Mouse (Mus musculus): Measurements from ENCODE around the gene Vmn2r117.
"Not testable (repeated sequence)": the region's sequence is repeated elsewhere in the genome, so short reads cannot be mapped to it uniquely, and the experiment has no call there.

The Vmn2r117 gene

GRCm38 (mm10) chr17:23479599-23479998 is at the start of gene Vmn2r117:
Vmn2r117 (minus strand) TSS chr17:23479699.
- not testable (repeated sequence) for DNase-seq (ENCODE audit: low spot score)

DNA sequence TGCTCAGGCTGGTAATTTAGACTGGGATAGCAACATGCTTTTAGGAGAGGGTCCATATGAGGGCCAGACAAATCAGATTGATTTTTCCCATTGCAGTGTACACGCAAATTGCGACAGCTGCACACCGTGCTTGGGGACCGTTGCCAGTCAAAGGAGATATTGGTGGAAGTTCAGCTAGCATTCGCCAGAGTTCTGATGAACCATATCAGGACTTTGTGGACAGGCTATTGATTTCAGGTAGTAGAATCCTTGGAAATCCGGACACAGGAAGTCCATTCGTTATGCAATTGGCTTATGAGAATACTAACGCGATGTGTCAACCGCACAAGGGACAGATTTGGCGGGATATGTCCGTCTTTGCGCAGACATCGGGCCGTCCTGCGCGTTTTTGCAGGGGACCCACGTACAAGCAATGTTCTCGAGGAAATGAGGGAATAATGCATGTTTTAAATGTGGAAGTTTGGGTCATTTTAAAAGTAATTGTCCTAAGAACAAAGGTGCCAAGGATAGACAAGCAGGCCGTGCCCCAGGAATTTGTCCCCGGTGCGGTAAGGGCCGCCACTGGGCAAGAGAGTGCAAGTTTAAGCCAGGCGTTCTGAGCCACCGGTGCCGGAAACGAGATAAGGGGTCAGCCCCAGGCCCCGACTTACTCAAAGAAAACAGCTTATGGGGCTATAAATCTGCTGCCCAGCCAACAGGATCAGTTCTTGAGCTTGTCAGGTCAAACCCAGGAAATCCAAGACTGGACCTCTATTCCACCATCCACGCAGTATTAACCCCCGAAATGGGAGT is 43.6 kb upstream of the Vmn2r117 start:
- DNase-seq (ENCODE audit: low spot score), result not testable (repeated sequence)

DNA sequence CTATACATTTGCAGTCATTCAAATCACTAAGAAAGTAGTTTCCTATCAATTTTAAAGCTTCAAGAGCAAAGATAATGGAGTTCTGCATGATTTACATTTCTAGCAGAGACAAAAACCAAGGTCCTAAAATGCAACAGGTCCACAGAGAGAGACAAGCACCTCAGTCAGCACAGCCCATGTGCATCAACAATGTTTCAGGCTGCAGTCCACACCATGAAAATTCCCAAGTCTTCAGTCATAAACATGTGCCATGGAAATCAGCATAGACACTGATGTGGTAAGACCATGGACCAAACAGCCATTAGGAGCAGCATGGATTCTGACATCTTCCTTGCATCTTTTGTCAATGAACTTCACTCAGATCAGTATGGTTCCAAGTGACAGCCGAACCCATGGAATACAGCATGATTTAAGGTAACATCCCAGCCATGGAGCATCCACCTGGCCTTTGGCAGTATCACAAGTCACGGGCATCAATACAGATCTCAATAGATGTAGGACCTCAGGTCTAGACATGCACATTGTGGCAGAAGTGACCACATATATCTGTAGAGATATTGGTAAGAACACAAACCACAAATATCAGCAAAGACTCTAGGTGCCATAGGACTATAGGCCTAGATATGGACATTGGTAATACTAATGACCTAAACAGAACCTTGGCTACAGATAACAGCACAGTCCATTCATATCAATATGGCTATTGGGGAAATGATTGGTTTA is 39.4 kb upstream of the Vmn2r117 start:
- no peak for DNase-seq (ENCODE audit: low spot score)

DNA sequence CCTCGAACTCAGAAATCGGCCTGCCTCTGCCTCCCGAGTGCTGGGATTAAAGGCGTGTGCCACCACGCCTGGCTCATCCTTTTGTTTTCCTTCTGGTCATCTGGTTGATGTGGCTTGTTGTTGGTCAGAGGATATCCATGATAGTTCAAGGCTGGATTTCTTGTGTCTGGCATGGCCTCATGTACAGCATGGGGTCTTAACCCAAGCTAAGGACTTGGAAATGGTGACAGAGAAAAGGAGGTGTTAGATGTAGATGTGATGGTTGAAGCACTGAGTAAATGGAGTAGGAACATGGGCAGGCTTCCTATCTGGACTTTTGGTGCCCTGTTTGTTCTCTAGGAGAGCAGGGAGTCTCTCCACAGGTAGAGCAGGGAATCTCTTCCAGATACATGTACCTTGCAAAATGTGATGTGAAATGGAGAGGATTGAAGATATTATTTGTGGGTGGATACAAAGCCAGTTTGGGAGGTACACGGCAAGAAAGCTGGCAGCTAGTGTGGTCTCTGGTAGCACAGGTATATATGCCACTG is 46.3 kb downstream of the Vmn2r117 start:
- DNase-seq (ENCODE audit: low spot score), result no peak
